Mouse (Mus musculus) lung, postnatal 0 days (tissue): ENCODE measurements around the gene Tmprss3. TPM values are rescaled to one million over a fixed set of nuclear protein-coding genes. Genes with fewer than 3 reads are reported as not detected.
A peak's percentile ranks its signal among the peaks of the same experiment; 100 is the strongest.

Experiments
- ATAC-seq: fragments of 200-750 bp; cut with Nextera tagmentation; 2 replicates; pipeline ENCODE4 v1.8.0; 2017; ENCODE audit warnings: moderate library complexity
- DNase-seq: peaks from one replicate; pipeline ENCODE4 v3.0.0-alpha.2; 2016; ENCODE audit warnings: low spot score
- H3K27ac ChIP-seq: fragments of 300-500 bp; sonication (generic); 2 replicates; pipeline ENCODE4 v1.5.1; 2014; ENCODE audit warnings: antibody characterized with exemption, mild to moderate bottlenecking, low read length, mixed read lengths
- H3K27me3 ChIP-seq: fragments of 300-500 bp; sonication (generic); replicated peaks from 2 replicates; pipeline ENCODE4 v1.6.1; 2014; ENCODE audit warnings: low read length, mixed read lengths; ENCODE audit not compliant: insufficient read depth
- H3K36me3 ChIP-seq: fragments of 300-500 bp; sonication (generic); 2 replicates; pipeline ENCODE4 v1.6.1; 2014; ENCODE audit warnings: low read length, mixed read lengths; ENCODE audit not compliant: insufficient read depth
- H3K4me1 ChIP-seq: fragments of 300-500 bp; sonication (generic); 2 replicates; pipeline ENCODE4 v1.6.1; 2014; ENCODE audit warnings: antibody characterized with exemption, low read depth, low read length, mixed read lengths; ENCODE audit not compliant: insufficient read depth
- H3K4me2 ChIP-seq: fragments of 300-500 bp; sonication (generic); replicated peaks from 2 replicates; pipeline ENCODE4 v1.6.1; 2014; ENCODE audit warnings: low read depth, mild to moderate bottlenecking, low read length, moderate library complexity, mixed read lengths
- H3K4me3 ChIP-seq: fragments of 300-500 bp; sonication (generic); 2 replicates; pipeline ENCODE4 v1.5.1; 2014; ENCODE audit warnings: low read depth, low read length
- H3K9ac ChIP-seq: fragments of 300-500 bp; sonication (generic); replicated peaks from 2 replicates; pipeline ENCODE4 v1.6.1; 2014; ENCODE audit warnings: low read depth, mild to moderate bottlenecking
- H3K9me3 ChIP-seq: fragments of 300-500 bp; sonication (generic); 2 replicates; pipeline ENCODE4 v1.6.1; 2016; ENCODE audit warnings: low read length, mixed read lengths
- CTCF ChIP-seq: IDR thresholded peaks from 2 replicates; pipeline ENCODE4 v1.5.1; 2016; ENCODE audit warnings: antibody characterized with exemption, mild to moderate bottlenecking
- EP300 ChIP-seq: IDR thresholded peaks from 2 replicates; pipeline ENCODE4 v1.6.1; 2016; ENCODE audit warnings: antibody characterized with exemption, mild to moderate bottlenecking, control low read depth
- WGBS: fragments of 180-500 bp; shearing (Covaris S2); extraction: QIAGEN DNeasy Blood & Tissue Kit; methylation state at CpG from one replicate; pipeline ENCODE4 v1.1.7; 2014; 5-methylcytosine and 5-hydroxymethylcytosine counted together
- polyA plus RNA-seq: library from polyadenylated mRNA; unstranded; fragments of >200 nt; fragmentation: Nextera tagmentation; extraction: Ambion mirVana; gene quantifications from 2 replicates; pipeline ENCODE4 v1.2.1, GENCODE M21; 2015

Tmprss3 gene
- polyA plus RNA-seq, 1 experiment from 2014 or later, result not detected

DNA sequence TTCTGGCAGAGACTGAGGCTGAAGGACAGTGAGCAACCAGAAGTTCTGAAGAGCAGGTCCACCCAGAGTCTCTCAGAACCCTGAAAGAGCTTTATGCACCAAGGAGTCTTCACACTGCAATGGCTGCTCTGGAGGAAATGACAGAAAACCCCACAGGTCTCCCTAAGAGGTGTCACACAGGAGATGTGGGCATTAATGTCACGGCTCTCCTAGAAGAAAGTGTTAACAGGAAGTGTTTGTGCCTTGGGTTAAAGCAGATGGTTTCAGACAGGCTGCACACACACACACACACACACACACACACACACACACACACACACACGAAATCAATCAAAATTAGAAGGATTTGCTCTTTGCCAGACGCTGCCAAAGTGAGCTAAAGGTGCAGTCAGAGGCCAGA lies 62.5 kb downstream of the Tmprss3 start:
- 43% methylated on average over 3 of the region's 3 CpGs for WGBS
- ATAC-seq, result no peak

DNA sequence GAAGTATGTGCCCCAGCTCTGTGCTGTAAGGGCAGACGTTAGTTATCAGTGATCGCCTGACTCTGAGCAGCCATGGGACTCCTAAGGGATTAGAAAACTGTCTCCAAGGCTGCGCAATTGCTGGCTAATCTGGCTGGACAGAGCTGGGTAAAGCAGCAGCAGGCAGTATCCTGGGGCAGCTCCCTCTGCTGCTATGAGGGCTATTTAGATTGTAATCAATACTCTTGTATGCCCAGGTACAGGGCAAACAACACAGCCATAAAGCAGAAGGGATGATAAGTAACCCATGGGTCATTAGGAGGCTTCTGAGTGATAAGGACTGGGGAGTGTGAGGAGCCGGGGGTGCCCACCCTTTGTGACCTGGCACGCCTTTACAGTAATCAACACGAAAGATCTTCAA lies 63.9 kb downstream of the Tmprss3 start:
- TF ChIP-seq EP300, result no peak
- TF ChIP-seq CTCF, result no peak
- H3K36me3 ChIP-seq, result no peaks in the 10 kb centered on the region

More for the DNA sequence above, 62.5 kb downstream of the Tmprss3 start:
- no peak overlapping the region for H3K9ac ChIP-seq
- TF ChIP-seq EP300 (no peak), CTCF (no peak)
- DNase-seq, result no peak
- no peak overlapping the region for H3K27ac ChIP-seq
- no peaks in the 10 kb centered on the region for H3K27me3 ChIP-seq
- H3K4me1 ChIP-seq, result no peaks in the 10 kb centered on the region
- no peak overlapping the region for H3K4me3 ChIP-seq
- H3K36me3 ChIP-seq, result no peaks in the 10 kb centered on the region
- H3K4me2 ChIP-seq, result no peak overlapping the region
- H3K9me3 ChIP-seq, result no peaks in the 10 kb centered on the region

DNA sequence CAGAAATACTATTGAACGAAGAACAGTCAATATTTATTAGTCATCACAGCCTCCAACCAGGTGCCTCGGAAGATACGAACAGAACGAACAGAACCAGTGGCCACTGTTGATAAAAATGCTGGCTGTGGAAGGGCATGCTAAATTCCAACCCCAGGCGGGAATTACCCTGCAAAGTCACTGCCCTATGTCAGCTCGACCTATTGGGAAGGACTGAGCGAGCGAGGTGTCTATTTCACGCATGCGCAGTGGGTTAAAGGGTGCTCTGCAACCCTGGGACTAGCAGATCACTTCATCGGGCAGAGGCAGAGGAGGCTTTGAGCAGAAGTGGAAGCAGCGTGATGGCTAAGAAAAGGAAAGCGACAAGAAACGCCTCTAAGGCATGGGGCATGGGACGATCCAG lies 65.0 kb downstream of the Tmprss3 start:
- peak; percentile 30 for DNase-seq
- Histone ChIP-seq H3K27ac (no peak overlapping the region), H3K9ac (no peak overlapping the region), H3K4me2 (no peak overlapping the region), H3K4me1 (no peaks in the 10 kb centered on the region), H3K4me3 (no peak overlapping the region), H3K36me3 (no peaks in the 10 kb centered on the region), H3K27me3 (no peaks in the 10 kb centered on the region), H3K9me3 (no peaks in the 10 kb centered on the region)
- WGBS, result 52% methylated on average over 15 of the region's 15 CpGs
- no peak for TF ChIP-seq CTCF
- no peak for TF ChIP-seq EP300
- ATAC-seq, result no peak

More for the DNA sequence above, 63.9 kb downstream of the Tmprss3 start:
- H3K4me2 ChIP-seq, result no peak overlapping the region
- no peaks in the 10 kb centered on the region for H3K4me1 ChIP-seq
- H3K4me3 ChIP-seq, result no peak overlapping the region
- 54% methylated on average over 6 of the region's 6 CpGs for WGBS
- no peak overlapping the region for H3K9ac ChIP-seq
- no peak overlapping the region for H3K27ac ChIP-seq
- H3K27me3 ChIP-seq, result no peaks in the 10 kb centered on the region
- DNase-seq, result no peak
- H3K9me3 ChIP-seq, result no peaks in the 10 kb centered on the region
- no peak for ATAC-seq

DNA sequence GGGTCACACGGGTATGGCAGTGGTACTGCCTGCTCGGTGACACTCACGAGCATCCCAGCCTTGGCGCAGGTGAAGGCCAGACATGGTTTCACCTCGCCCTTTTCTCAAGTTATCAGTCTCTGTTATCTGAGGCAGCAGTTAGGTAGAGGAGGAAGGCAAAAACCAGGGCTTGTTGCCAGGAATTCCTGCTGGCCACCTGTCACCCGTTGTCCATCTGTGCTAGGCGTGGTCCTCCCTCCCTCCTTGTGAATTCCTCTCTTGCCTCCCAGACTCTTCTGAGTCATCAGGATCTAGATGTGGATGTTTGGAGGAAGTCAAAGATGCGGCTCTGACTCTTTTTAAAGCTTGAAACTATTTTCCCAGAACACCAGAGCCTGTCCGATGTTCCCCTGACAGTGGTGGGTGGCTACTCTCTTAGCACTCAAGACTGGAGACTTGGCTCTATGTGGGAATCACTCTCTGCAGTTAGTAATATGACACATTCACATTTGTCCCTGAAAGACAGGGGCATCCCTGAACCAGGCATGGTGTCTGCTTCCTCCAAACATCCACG lies 67.4 kb downstream of the Tmprss3 start:
- no peak overlapping the region for H3K4me2 ChIP-seq
- ATAC-seq (no peak), DNase-seq (no peak)
- no peaks in the 10 kb centered on the region for H3K36me3 ChIP-seq
- H3K9ac ChIP-seq, result no peak overlapping the region
- H3K4me1 ChIP-seq, result no peaks in the 10 kb centered on the region
- no peaks in the 10 kb centered on the region for H3K9me3 ChIP-seq
- no peaks in the 10 kb centered on the region for H3K27me3 ChIP-seq
- WGBS, result 65% methylated on average over 10 of the region's 10 CpGs
- no peak for TF ChIP-seq EP300
- no peak for TF ChIP-seq CTCF
- no peak overlapping the region for H3K4me3 ChIP-seq
- H3K27ac ChIP-seq, result no peak overlapping the region

DNA sequence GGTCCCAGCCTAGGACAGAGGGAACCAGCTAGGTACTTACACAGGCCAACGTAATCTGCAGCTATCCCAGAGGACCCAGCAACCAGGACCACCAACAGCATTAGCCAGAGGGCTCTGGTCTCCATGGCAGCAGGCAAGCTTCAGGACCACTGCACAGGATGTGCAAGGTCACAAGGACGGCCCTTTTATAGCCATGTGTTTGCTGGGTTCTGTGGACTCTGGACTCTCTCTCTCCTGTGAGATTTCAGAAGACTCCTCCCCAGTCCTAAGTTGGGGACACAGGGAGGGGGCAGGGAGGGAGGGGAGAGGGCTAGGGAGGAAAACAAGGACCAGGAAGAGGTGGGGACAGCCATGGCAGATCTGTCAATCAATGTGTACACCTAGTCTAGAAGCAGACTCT lies 69.3 kb downstream of the Tmprss3 start, which contains the start of gene Tff3:
Gene Tff3 (minus strand): TSS at position 195 of the 400 bp plus-strand sequence.
- H3K27ac ChIP-seq, result no peak within 1 kb of the TSS
- no peak within 1 kb of the TSS for H3K4me3 ChIP-seq
- H3K9me3 ChIP-seq, result no peaks in the 10 kb centered on the region
- no peak for TF ChIP-seq EP300
- no peak for TF ChIP-seq CTCF
- H3K27me3 ChIP-seq, result no peaks in the 10 kb centered on the region
- H3K4me1 ChIP-seq, result no peaks in the 10 kb centered on the region
- no peak within 1 kb of the TSS for H3K9ac ChIP-seq
- ATAC-seq (no peak), DNase-seq (no peak)
- no peak within 1 kb of the TSS for H3K4me2 ChIP-seq
- 22% methylated on average over 2 of the region's 2 CpGs for WGBS
- no peaks in the 10 kb centered on the region for H3K36me3 ChIP-seq

Other genes starting within 250 kb of the Tmprss3 start
- not detected in 2 replicates for gene Umodl1, start 244.3 kb downstream of the Tmprss3 start, polyA plus RNA-seq
- 26.9 and 35.3 TPM in 2 replicates for gene Abcg1, start 141.3 kb downstream of the Tmprss3 start, polyA plus RNA-seq
- gene Tff3, start 69.3 kb downstream of the Tmprss3 start, polyA plus RNA-seq, result not detected in 2 replicates
- gene Tff2, start 54.7 kb downstream of the Tmprss3 start, polyA plus RNA-seq, result 0.21 and 0.68 TPM in 2 replicates
- gene Tff1, start 33.7 kb downstream of the Tmprss3 start, polyA plus RNA-seq, result not detected in 2 replicates
- gene Ubash3a, start 8.9 kb upstream of the Tmprss3 start, polyA plus RNA-seq, result 0.11 and 0.38 TPM in 2 replicates
- 21.4 and 25.2 TPM in 2 replicates for gene Rsph1, start 78.4 kb upstream of the Tmprss3 start, polyA plus RNA-seq
- 25.2 and 33.9 TPM in 2 replicates for gene Slc37a1, start 87.8 kb upstream of the Tmprss3 start, polyA plus RNA-seq
- 44.1 and 44.2 TPM in 2 replicates for gene Pde9a, start 187.2 kb upstream of the Tmprss3 start, polyA plus RNA-seq